Mouse (Mus musculus) CH12.LX (cell line): ENCODE measurements at regions not wholly inside any gene's neighbourhood (a gene's known extent, or its start where the extent isn't known, plus 50 kb on each side); places are given as distances from the start of the nearest gene placed in this dataset.

ENCODE experiments used
- DNase-seq: peaks from one replicate; pipeline ENCODE4 v3.0.0-alpha.2; 2013; ENCODE audit errors: extremely low read depth
- H3K27ac ChIP-seq: 2 replicates; pipeline ENCODE4 v1.5.1; 2012; ENCODE audit warnings: low read depth, mild to moderate bottlenecking, control low read depth, moderate library complexity; ENCODE audit not compliant: insufficient read depth
- H3K27me3 ChIP-seq: replicated peaks from 2 replicates; pipeline ENCODE3; 2012; ENCODE audit warnings: inconsistent platforms
- H3K36me3 ChIP-seq, 2 experiments: replicated peaks in 1 of 2; 2 replicates each; pipeline versions ENCODE3 to v1.6.1; 2012; ENCODE audit warnings: inconsistent platforms in 1 of 2, low read length in 1 of 2, mild to moderate bottlenecking in 1 of 2, mixed read lengths in 1 of 2, moderate library complexity in 1 of 2; ENCODE audit not compliant: control insufficient read depth in 1 of 2, insufficient read depth in 1 of 2
- H3K4me1 ChIP-seq, 2 experiments: 2 replicates each; pipeline ENCODE4 v1.6.1; 2012; ENCODE audit warnings: inconsistent platforms in 1 of 2, moderate library complexity in 1 of 2; ENCODE audit not compliant: insufficient read depth in 2 of 2, control insufficient read depth in 1 of 2
- H3K4me2 ChIP-seq: 2 replicates; pipeline ENCODE4 v1.6.1; 2012; ENCODE audit warnings: low read depth, mild to moderate bottlenecking, control low read depth; ENCODE audit not compliant: poor library complexity, insufficient read depth, severe bottlenecking
- H3K4me3 ChIP-seq, 3 experiments: fragments of 150-350 bp in 1 of 3; sonication (generic) in 1 of 3; replicated peaks in 1 of 3; 2 replicates each; pipeline versions ENCODE3 to v1.5.1; 2011 to 2012; ENCODE audit warnings: low read depth in 2 of 3, low read length in 2 of 3, mild to moderate bottlenecking in 2 of 3, moderate library complexity in 2 of 3, control low read depth in 1 of 3, improper control_type of control experiment in 1 of 3, inconsistent platforms in 1 of 3, mixed read lengths in 1 of 3; ENCODE audit not compliant: poor library complexity in 1 of 3
- H3K79me2 ChIP-seq: replicated peaks from 2 replicates; pipeline ENCODE4 v1.6.1; 2012; ENCODE audit warnings: mild to moderate bottlenecking, moderate library complexity; ENCODE audit not compliant: control insufficient read depth, poor library complexity, insufficient read depth, severe bottlenecking; ENCODE audit errors: extremely low read depth
- H3K9ac ChIP-seq: 2 replicates; pipeline ENCODE4 v1.6.1; 2012; ENCODE audit warnings: low read depth, mild to moderate bottlenecking, control low read depth, moderate library complexity; ENCODE audit not compliant: insufficient read depth
- H3K9me3 ChIP-seq: replicated peaks from 2 replicates; pipeline ENCODE3; 2012; ENCODE audit warnings: low read length, inconsistent platforms, mixed read lengths
- BHLHE40 ChIP-seq: IDR thresholded peaks from 2 replicates; pipeline ENCODE4 v1.6.1; 2011; ENCODE audit warnings: mild to moderate bottlenecking, low read depth, low read length, improper control_type of control experiment
- EP300 ChIP-seq: IDR thresholded peaks from 2 replicates; pipeline ENCODE4 v1.6.1; 2011; ENCODE audit warnings: low read length, improper control_type of control experiment
- ETS1 ChIP-seq: conservative IDR thresholded peaks from 2 replicates; pipeline ENCODE4 v1.6.1; 2012; ENCODE audit warnings: low read depth, mild to moderate bottlenecking, inconsistent platforms, low read length, improper control_type of control experiment, moderate library complexity
- GABPA ChIP-seq: IDR thresholded peaks from 2 replicates; pipeline ENCODE4 v1.6.1; 2012; ENCODE audit warnings: low read depth, low read length, improper control_type of control experiment, inconsistent platforms; ENCODE audit not compliant: insufficient replicate concordance
- HCFC1 ChIP-seq: IDR thresholded peaks from 2 replicates; pipeline ENCODE4 v1.6.1; 2012; ENCODE audit warnings: low read depth, mild to moderate bottlenecking, inconsistent platforms, low read length, improper control_type of control experiment
- IRF4 ChIP-seq: IDR thresholded peaks from 2 replicates; pipeline ENCODE4 v1.6.1; 2014; ENCODE audit warnings: low read depth, mild to moderate bottlenecking, inconsistent platforms, low read length, improper control_type of control experiment
- JUN ChIP-seq: IDR thresholded peaks from 2 replicates; pipeline ENCODE4 v1.6.1; 2011; ENCODE audit warnings: low read depth, mild to moderate bottlenecking, low read length, improper control_type of control experiment, moderate library complexity; ENCODE audit not compliant: insufficient read depth
- KAT2A ChIP-seq: IDR thresholded peaks from 2 replicates; pipeline ENCODE4 v1.6.1; 2012; ENCODE audit warnings: low read length, improper control_type of control experiment, inconsistent platforms; ENCODE audit not compliant: insufficient replicate concordance
- MAFK ChIP-seq: IDR thresholded peaks from 2 replicates; pipeline ENCODE4 v1.6.1; 2011; ENCODE audit warnings: low read length, improper control_type of control experiment; ENCODE audit not compliant: insufficient replicate concordance
- MAZ ChIP-seq: IDR thresholded peaks from 2 replicates; pipeline ENCODE4 v1.6.1; 2012; ENCODE audit warnings: low read depth, mild to moderate bottlenecking, inconsistent platforms, low read length, improper control_type of control experiment, moderate library complexity
- MEF2A ChIP-seq: IDR thresholded peaks from 2 replicates; pipeline ENCODE4 v1.6.1; 2014; ENCODE audit warnings: low read depth, mild to moderate bottlenecking, inconsistent platforms, low read length, improper control_type of control experiment, borderline replicate concordance
- POLR2A ChIP-seq: IDR thresholded peaks from 2 replicates; pipeline ENCODE4 v1.6.1; 2011; ENCODE audit warnings: low read depth, mild to moderate bottlenecking, improper control_type of control experiment, low read length
- SIN3A ChIP-seq: IDR thresholded peaks from 2 replicates; pipeline ENCODE4 v1.6.1; 2012; ENCODE audit warnings: low read length, improper control_type of control experiment, inconsistent platforms
- SMC3 ChIP-seq: IDR thresholded peaks from 2 replicates; pipeline ENCODE4 v1.6.1; 2011; ENCODE audit warnings: low read depth, low read length, improper control_type of control experiment
- TCF12 ChIP-seq: IDR thresholded peaks from 2 replicates; pipeline ENCODE4 v1.6.1; 2014; ENCODE audit warnings: low read depth, mild to moderate bottlenecking, inconsistent platforms, low read length, improper control_type of control experiment
- ZC3H11A ChIP-seq: IDR thresholded peaks from 2 replicates; pipeline ENCODE4 v1.6.1; 2012; ENCODE audit warnings: low read depth, mild to moderate bottlenecking, inconsistent platforms, low read length, improper control_type of control experiment
- ZKSCAN1 ChIP-seq: IDR thresholded peaks from 2 replicates; pipeline ENCODE4 v1.6.1; 2012; ENCODE audit warnings: low read depth, inconsistent platforms, low read length, improper control_type of control experiment, borderline replicate concordance
- ZNF384 ChIP-seq: IDR thresholded peaks from 2 replicates; pipeline ENCODE4 v1.6.1; 2012; ENCODE audit warnings: low read depth, low read length, improper control_type of control experiment, inconsistent platforms
- dilution Hi-C: fragments of 300-500 bp; cut with MboI; formaldehyde crosslinking; loops from 2 replicates; pipeline ENCODE4 v1.14.3; 2020; ENCODE audit warnings: low sequenced_read_pairs; ENCODE audit not compliant: extremely low pct_unique_long_range_greater_than_20kb, extremely low pct_ligation_motif_present
- in situ Hi-C: fragments of 300-500 bp; cut with MboI; formaldehyde crosslinking; loops from 3 replicates; pipeline ENCODE4 v1.14.3; 2019; ENCODE audit warnings: low sequenced_read_pairs, low pct_ligation_motif_present, low pct_unique_long_range_greater_than_20kb, mixed read lengths

- H3K36me3 ChIP-seq = no peaks in the 10 kb centered on the region
- H3K27me3 ChIP-seq = no peaks in the 10 kb centered on the region
- H3K4me2 ChIP-seq = no peak overlapping the region
- no peak overlapping the region for H3K27ac ChIP-seq
- H3K4me3 ChIP-seq = no peak overlapping the region
- H3K79me2 ChIP-seq = no peaks in the 10 kb centered on the region
- H3K9ac ChIP-seq = no peak overlapping the region
- DNase-seq = no peak
- peaks cover 24 to 71% of the 10 kb centered on the region in 2 experiments for H3K4me1 ChIP-seq
- TF ChIP-seq MEF2A = no peak
- TF ChIP-seq ETS1 = no peak
- no peak for TF ChIP-seq JUN
- no peak for TF ChIP-seq MAZ
- TF ChIP-seq GABPA = no peak
- TF ChIP-seq SIN3A = no peak
- TF ChIP-seq ZKSCAN1 = no peak
- in situ Hi-C loops = loop anchor here (10.0 kb wide), 1 partner anchor 170 kb away; the partner anchor contains the start of gene Stt3b
- no peaks in the 10 kb centered on the region for H3K9me3 ChIP-seq
- dilution Hi-C loops = no loop called here
Measured at GRCm38 (mm10) chr9:115485219-115485618, 175.0 kb upstream of the Stt3b start.

GRCm38 (mm10) chr9:115487175-115487760 is 177.0 kb upstream of the Stt3b start:
- H3K4me3 ChIP-seq = no peak overlapping the region
- no peak overlapping the region for H3K4me2 ChIP-seq
- no peaks in the 10 kb centered on the region for H3K9me3 ChIP-seq
- no peak for TF ChIP-seq POLR2A
- no peak for TF ChIP-seq ZC3H11A
- peak; percentile 27; the same call in 1 of the 2 replicates for TF ChIP-seq BHLHE40
- TF ChIP-seq EP300 = peak; percentile 79
- no peak for TF ChIP-seq MAFK
- TF ChIP-seq IRF4 = peak; percentile 57; the same call in 1 of the 2 replicates
- TF ChIP-seq KAT2A = no peak
- TF ChIP-seq MEF2A = peak; percentile 89
- no peak for TF ChIP-seq HCFC1
- no peak for TF ChIP-seq MAZ
- no peak for TF ChIP-seq ZNF384
- TF ChIP-seq TCF12 = 0 out of 2 replicates have a peak, but pooled peaks have one; percentile 25
- TF ChIP-seq SMC3 = no peak
- no peak overlapping the region for H3K27ac ChIP-seq
- no peak for DNase-seq
- H3K27me3 ChIP-seq = no peaks in the 10 kb centered on the region
- H3K36me3 ChIP-seq = no peaks in the 10 kb centered on the region
- dilution Hi-C loops (no loop called here), in situ Hi-C loops (loop anchor here (10.0 kb wide), 1 partner anchor 172 kb away; the partner anchor contains the start of gene Stt3b)
- peaks cover 28 to 77% of the 10 kb centered on the region in 2 experiments for H3K4me1 ChIP-seq
- H3K79me2 ChIP-seq = no peaks in the 10 kb centered on the region
- H3K9ac ChIP-seq = no peak overlapping the region
